Mouse (Mus musculus): ENCODE data around the gene Diaph3. TPM values are rescaled to one million over a fixed set of nuclear protein-coding genes. Genes with fewer than 3 reads are reported as not detected.

Diaph3 gene
- polyA plus RNA-seq, 1 experiment from 2014 or later, result 22.4 TPM

- no peaks in the 10 kb centered on the region for H3K27me3 ChIP-seq (ENCODE audit: control insufficient read depth, insufficient read depth, low read length)
- no peak for ATAC-seq (ENCODE audit: low FRiP score, low TSS enrichment)
- H3K36me3 ChIP-seq (ENCODE audit: control insufficient read depth, insufficient read depth, low read length), result no peaks in the 10 kb centered on the region
- no peak overlapping the region for H3K27ac ChIP-seq (ENCODE audit: low read depth, low read length)
- no peaks in the 10 kb centered on the region for H3K4me1 ChIP-seq (ENCODE audit: control insufficient read depth, insufficient read depth, low read length)
- WGBS, result 86% methylated on average over 4 of the region's 4 CpGs
- no peak overlapping the region for H3K4me2 ChIP-seq (replicated peaks; ENCODE audit: low read depth, low read length)
- H3K9me3 ChIP-seq (ENCODE audit: control insufficient read depth, low read length), result no peaks in the 10 kb centered on the region
- no peak overlapping the region for H3K4me3 ChIP-seq (ENCODE audit: low read length)
- H3K9ac ChIP-seq (ENCODE audit: low read depth, low read length), result no peak overlapping the region
These were observed 293.8 kb downstream of the Diaph3 start for GRCm38 (mm10) chr14:86847154-86847810.

- H3K4me3 ChIP-seq (ENCODE audit: low read length), result no peak overlapping the region
- no peak overlapping the region for H3K4me2 ChIP-seq (replicated peaks; ENCODE audit: low read depth, low read length)
- H3K27me3 ChIP-seq (ENCODE audit: control insufficient read depth, insufficient read depth, low read length), result no peaks in the 10 kb centered on the region
- no peak overlapping the region for H3K9ac ChIP-seq (ENCODE audit: low read depth, low read length)
- H3K4me1 ChIP-seq (ENCODE audit: control insufficient read depth, insufficient read depth, low read length), result no peaks in the 10 kb centered on the region
- WGBS, result 85% methylated on average over 3 of the region's 3 CpGs
- H3K36me3 ChIP-seq (ENCODE audit: control insufficient read depth, insufficient read depth, low read length), result no peaks in the 10 kb centered on the region
- H3K27ac ChIP-seq (ENCODE audit: low read depth, low read length), result no peak overlapping the region
- ATAC-seq (ENCODE audit: low FRiP score, low TSS enrichment), result no peak
- no peaks in the 10 kb centered on the region for H3K9me3 ChIP-seq (ENCODE audit: control insufficient read depth, low read length)
These were observed 297.0 kb downstream of the Diaph3 start for GRCm38 (mm10) chr14:86844075-86844474.

GRCm38 (mm10) chr14:86837642-86838041, 303.4 kb downstream of the Diaph3 start:
- Histone ChIP-seq H3K27me3 (ENCODE audit: control insufficient read depth, insufficient read depth, low read length) (no peaks in the 10 kb centered on the region), H3K4me1 (ENCODE audit: control insufficient read depth, insufficient read depth, low read length) (no peaks in the 10 kb centered on the region), H3K9me3 (ENCODE audit: control insufficient read depth, low read length) (no peaks in the 10 kb centered on the region), H3K9ac (ENCODE audit: low read depth, low read length) (no peak overlapping the region), H3K36me3 (ENCODE audit: control insufficient read depth, insufficient read depth, low read length) (no peaks in the 10 kb centered on the region), H3K27ac (ENCODE audit: low read depth, low read length) (no peak overlapping the region), H3K4me3 (ENCODE audit: low read length) (no peak overlapping the region), H3K4me2 (replicated peaks; ENCODE audit: low read depth, low read length) (no peak overlapping the region)
- no peak for ATAC-seq (ENCODE audit: low FRiP score, low TSS enrichment)
- 64% methylated on average over 2 of the region's 2 CpGs for whole genome bisulfite sequencing

GRCm38 (mm10) chr14:86834851-86835250, 306.2 kb downstream of the Diaph3 start:
- H3K36me3 ChIP-seq (ENCODE audit: control insufficient read depth, insufficient read depth, low read length), result no peaks in the 10 kb centered on the region
- no peaks in the 10 kb centered on the region for H3K4me1 ChIP-seq (ENCODE audit: control insufficient read depth, insufficient read depth, low read length)
- ATAC-seq (ENCODE audit: low FRiP score, low TSS enrichment), result no peak
- WGBS, result 95% methylated on average over 2 of the region's 2 CpGs
- H3K4me2 ChIP-seq (replicated peaks; ENCODE audit: low read depth, low read length), result no peak overlapping the region
- H3K9me3 ChIP-seq (ENCODE audit: control insufficient read depth, low read length), result no peaks in the 10 kb centered on the region
- no peak overlapping the region for H3K27ac ChIP-seq (ENCODE audit: low read depth, low read length)
- no peak overlapping the region for H3K4me3 ChIP-seq (ENCODE audit: low read length)
- no peak overlapping the region for H3K9ac ChIP-seq (ENCODE audit: low read depth, low read length)
- H3K27me3 ChIP-seq (ENCODE audit: control insufficient read depth, insufficient read depth, low read length), result no peaks in the 10 kb centered on the region

- Histone ChIP-seq H3K9ac (ENCODE audit: low read depth, low read length) (no peak overlapping the region), H3K4me3 (ENCODE audit: low read length) (no peak overlapping the region), H3K4me2 (replicated peaks; ENCODE audit: low read depth, low read length) (no peak overlapping the region), H3K27me3 (ENCODE audit: control insufficient read depth, insufficient read depth, low read length) (no peaks in the 10 kb centered on the region), H3K36me3 (ENCODE audit: control insufficient read depth, insufficient read depth, low read length) (no peaks in the 10 kb centered on the region), H3K27ac (ENCODE audit: low read depth, low read length) (no peak overlapping the region), H3K9me3 (ENCODE audit: control insufficient read depth, low read length) (no peaks in the 10 kb centered on the region), H3K4me1 (ENCODE audit: control insufficient read depth, insufficient read depth, low read length) (no peaks in the 10 kb centered on the region)
- no peak for ATAC-seq (ENCODE audit: low FRiP score, low TSS enrichment)
- WGBS, result 93% methylated on average over 6 of the region's 6 CpGs
These were observed 306.8 kb downstream of the Diaph3 start for GRCm38 (mm10) chr14:86834269-86834668.

GRCm38 (mm10) chr14:86833003-86833402, 308.0 kb downstream of the Diaph3 start:
- Histone ChIP-seq H3K4me1 (ENCODE audit: control insufficient read depth, insufficient read depth, low read length) (no peaks in the 10 kb centered on the region), H3K9me3 (ENCODE audit: control insufficient read depth, low read length) (no peaks in the 10 kb centered on the region), H3K4me2 (replicated peaks; ENCODE audit: low read depth, low read length) (no peak overlapping the region), H3K36me3 (ENCODE audit: control insufficient read depth, insufficient read depth, low read length) (no peaks in the 10 kb centered on the region), H3K9ac (ENCODE audit: low read depth, low read length) (no peak overlapping the region), H3K27me3 (ENCODE audit: control insufficient read depth, insufficient read depth, low read length) (no peaks in the 10 kb centered on the region), H3K27ac (ENCODE audit: low read depth, low read length) (no peak overlapping the region), H3K4me3 (ENCODE audit: low read length) (no peak overlapping the region)
- WGBS, result 68% methylated on average over 4 of the region's 4 CpGs
- no peak for ATAC-seq (ENCODE audit: low FRiP score, low TSS enrichment)

GRCm38 (mm10) chr14:86816246-86816645, 324.8 kb downstream of the Diaph3 start:
- ATAC-seq (ENCODE audit: low FRiP score, low TSS enrichment), result no peak
- no peak overlapping the region for H3K4me2 ChIP-seq (replicated peaks; ENCODE audit: low read depth, low read length)
- H3K4me1 ChIP-seq (ENCODE audit: control insufficient read depth, insufficient read depth, low read length), result no peaks in the 10 kb centered on the region
- no peaks in the 10 kb centered on the region for H3K36me3 ChIP-seq (ENCODE audit: control insufficient read depth, insufficient read depth, low read length)
- no peak overlapping the region for H3K27ac ChIP-seq (ENCODE audit: low read depth, low read length)
- no peak overlapping the region for H3K9ac ChIP-seq (ENCODE audit: low read depth, low read length)
- no peaks in the 10 kb centered on the region for H3K9me3 ChIP-seq (ENCODE audit: control insufficient read depth, low read length)
- H3K4me3 ChIP-seq (ENCODE audit: low read length), result no peak overlapping the region
- WGBS, result 96% methylated on average over 4 of the region's 4 CpGs
- no peaks in the 10 kb centered on the region for H3K27me3 ChIP-seq (ENCODE audit: control insufficient read depth, insufficient read depth, low read length)

GRCm38 (mm10) chr14:86788880-86789641, 352.0 kb downstream of the Diaph3 start:
- Histone ChIP-seq H3K4me3 (ENCODE audit: low read length) (no peak overlapping the region), H3K9ac (ENCODE audit: low read depth, low read length) (no peak overlapping the region), H3K4me1 (ENCODE audit: control insufficient read depth, insufficient read depth, low read length) (no peaks in the 10 kb centered on the region), H3K36me3 (ENCODE audit: control insufficient read depth, insufficient read depth, low read length) (no peaks in the 10 kb centered on the region), H3K4me2 (replicated peaks; ENCODE audit: low read depth, low read length) (no peak overlapping the region), H3K27me3 (ENCODE audit: control insufficient read depth, insufficient read depth, low read length) (no peaks in the 10 kb centered on the region), H3K9me3 (ENCODE audit: control insufficient read depth, low read length) (no peaks in the 10 kb centered on the region), H3K27ac (ENCODE audit: low read depth, low read length) (no peak overlapping the region)
- 61% methylated on average over 6 of the region's 6 CpGs for WGBS
- no peak for ATAC-seq (ENCODE audit: low FRiP score, low TSS enrichment)

- ATAC-seq (ENCODE audit: low FRiP score, low TSS enrichment), result peak; percentile 83; the same call in 1 of the 2 replicates
- H3K4me1 ChIP-seq (ENCODE audit: control insufficient read depth, insufficient read depth, low read length), result no peaks in the 10 kb centered on the region
- H3K9ac ChIP-seq (ENCODE audit: low read depth, low read length), result no peak overlapping the region
- H3K36me3 ChIP-seq (ENCODE audit: control insufficient read depth, insufficient read depth, low read length), result no peaks in the 10 kb centered on the region
- no peak overlapping the region for H3K4me2 ChIP-seq (replicated peaks; ENCODE audit: low read depth, low read length)
- H3K9me3 ChIP-seq (ENCODE audit: control insufficient read depth, low read length), result no peaks in the 10 kb centered on the region
- H3K27ac ChIP-seq (ENCODE audit: low read depth, low read length), result no peak overlapping the region
- no peak overlapping the region for H3K4me3 ChIP-seq (ENCODE audit: low read length)
- no peaks in the 10 kb centered on the region for H3K27me3 ChIP-seq (ENCODE audit: control insufficient read depth, insufficient read depth, low read length)
- WGBS, result 8% methylated on average over 8 of the region's 8 CpGs
These were observed 354.2 kb downstream of the Diaph3 start for GRCm38 (mm10) chr14:86786866-86787265.

Measured in kidney, embryonic 14.5 days (tissue).